Mouse (Mus musculus): ENCODE results near the gene Ncaph2. TPM values are rescaled to one million over a fixed set of nuclear protein-coding genes. Genes with fewer than 3 reads are reported as not detected.

The Ncaph2 gene
- polyA plus RNA-seq, 1 experiment from 2014 or later = 151 TPM

GRCm38 (mm10) chr15:89373762-89374248 lies 18.3 kb downstream of the Ncaph2 start, which contains the start of gene Sco2:
TSS of gene Sco2 (minus strand) at chr15:89373846.
- peak within 1 kb of the TSS; percentile 81 for H3K9ac ChIP-seq (ENCODE audit: low read depth, low read length)
- H3K27me3 ChIP-seq (ENCODE audit: control insufficient read depth, insufficient read depth, low read length) = peaks cover 29% of the 10 kb centered on the region
- H3K27ac ChIP-seq (ENCODE audit: low read depth, low read length) = peak within 1 kb of the TSS; percentile 93
- H3K4me2 ChIP-seq (replicated peaks; ENCODE audit: low read depth, low read length) = peak within 1 kb of the TSS; percentile 78
- peak within 1 kb of the TSS; percentile 66 for H3K4me3 ChIP-seq (ENCODE audit: low read length)
- H3K9me3 ChIP-seq (ENCODE audit: control insufficient read depth, low read length) = no peaks in the 10 kb centered on the region
- H3K4me1 ChIP-seq (ENCODE audit: control insufficient read depth, insufficient read depth, low read length) = peaks cover 13% of the 10 kb centered on the region; the same call in 1 of the 2 replicates
- under 1% methylated on average over 42 of the region's 42 CpGs for WGBS
- H3K36me3 ChIP-seq (ENCODE audit: control insufficient read depth, insufficient read depth, low read length) = peaks cover 38% of the 10 kb centered on the region
- peak; percentile 83 for ATAC-seq (ENCODE audit: low FRiP score, low TSS enrichment)

DNA sequence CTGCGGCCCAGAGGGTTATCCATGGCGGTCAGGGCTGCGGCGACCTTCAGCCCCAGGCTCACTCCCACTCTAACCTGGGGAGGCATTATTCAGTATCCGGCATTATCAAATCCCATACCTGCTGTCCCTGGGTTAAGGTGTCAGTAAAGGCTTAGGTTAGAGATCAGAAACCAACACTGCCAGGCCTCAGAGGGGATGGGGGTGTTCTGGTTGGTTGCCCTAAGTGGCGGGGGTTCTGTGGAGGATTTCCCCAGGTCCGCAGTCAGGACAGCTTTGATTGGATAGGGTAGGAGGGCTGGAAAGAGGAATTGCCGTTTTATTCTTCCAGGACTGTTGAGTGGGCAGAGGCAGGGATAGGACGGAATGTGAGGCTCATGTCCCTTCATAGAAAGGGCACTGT lies 18.8 kb downstream of the Ncaph2 start:
- Histone ChIP-seq H3K4me2 (replicated peaks; ENCODE audit: low read depth, low read length) (peak overlapping the region; percentile 78), H3K9ac (ENCODE audit: low read depth, low read length) (peak overlapping the region; percentile 81), H3K9me3 (ENCODE audit: control insufficient read depth, low read length) (no peaks in the 10 kb centered on the region), H3K27me3 (ENCODE audit: control insufficient read depth, insufficient read depth, low read length) (peaks cover 35% of the 10 kb centered on the region), H3K27ac (ENCODE audit: low read depth, low read length) (peak overlapping the region; percentile 93; the same call in 1 of the 2 replicates), H3K4me1 (ENCODE audit: control insufficient read depth, insufficient read depth, low read length) (peaks cover 18% of the 10 kb centered on the region; the same call in 1 of the 2 replicates), H3K4me3 (ENCODE audit: low read length) (peak overlapping the region; percentile 66), H3K36me3 (ENCODE audit: control insufficient read depth, insufficient read depth, low read length) (peaks cover 33% of the 10 kb centered on the region)
- 47% methylated on average over 9 of the region's 9 CpGs for WGBS
- ATAC-seq (ENCODE audit: low FRiP score, low TSS enrichment) = no peak

DNA sequence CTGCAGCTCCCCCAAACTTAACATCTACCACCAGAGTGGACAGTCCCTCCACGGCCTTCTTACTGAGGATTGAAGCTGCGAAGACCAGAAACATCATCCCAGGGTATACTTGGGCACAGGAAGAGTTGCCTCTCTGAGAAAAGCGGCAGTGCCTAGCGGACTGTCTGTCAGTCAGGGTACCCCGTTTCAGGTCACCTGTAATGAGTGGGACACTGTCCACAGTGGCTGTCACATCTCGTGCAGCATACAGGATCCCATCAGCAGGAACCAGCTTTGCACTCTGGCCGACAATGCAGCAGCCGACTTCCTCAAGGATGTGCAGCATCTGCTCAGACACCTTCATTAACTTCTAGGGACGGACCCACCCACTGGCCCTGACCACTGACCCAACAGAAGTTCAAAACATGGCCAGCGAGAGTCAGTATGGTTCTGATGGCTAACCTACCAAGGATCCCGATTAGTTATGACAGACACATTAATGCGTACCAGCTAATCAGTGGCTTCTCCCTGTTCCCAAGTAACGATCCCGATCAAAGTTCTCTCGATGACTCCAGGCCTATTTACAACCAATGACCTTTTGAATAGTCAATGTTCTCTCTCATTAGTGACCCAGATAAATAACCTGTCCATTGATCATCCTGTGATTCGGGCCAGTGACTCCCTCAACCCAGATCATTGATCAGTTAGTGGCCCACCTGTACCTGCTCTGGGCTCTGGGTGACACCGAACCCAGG lies 19.4 kb downstream of the Ncaph2 start:
- Histone ChIP-seq H3K9me3 (ENCODE audit: control insufficient read depth, low read length) (no peaks in the 10 kb centered on the region), H3K27ac (ENCODE audit: low read depth, low read length) (no peak overlapping the region), H3K9ac (ENCODE audit: low read depth, low read length) (no peak overlapping the region), H3K4me1 (ENCODE audit: control insufficient read depth, insufficient read depth, low read length) (peaks cover 21% of the 10 kb centered on the region; the same call in 1 of the 2 replicates), H3K36me3 (ENCODE audit: control insufficient read depth, insufficient read depth, low read length) (peaks cover 26% of the 10 kb centered on the region), H3K4me3 (ENCODE audit: low read length) (no peak overlapping the region), H3K4me2 (replicated peaks; ENCODE audit: low read depth, low read length) (no peak overlapping the region), H3K27me3 (ENCODE audit: control insufficient read depth, insufficient read depth, low read length) (peaks cover 40% of the 10 kb centered on the region)
- 91% methylated on average over 17 of the region's 17 CpGs for WGBS
- ATAC-seq (ENCODE audit: low FRiP score, low TSS enrichment) = no peak

- H3K4me1 ChIP-seq (ENCODE audit: control insufficient read depth, insufficient read depth, low read length) = peaks cover 21% of the 10 kb centered on the region; the same call in 1 of the 2 replicates
- H3K9me3 ChIP-seq (ENCODE audit: control insufficient read depth, low read length) = no peaks in the 10 kb centered on the region
- H3K36me3 ChIP-seq (ENCODE audit: control insufficient read depth, insufficient read depth, low read length) = peaks cover 16% of the 10 kb centered on the region
- H3K9ac ChIP-seq (ENCODE audit: low read depth, low read length) = no peak overlapping the region
- no peak overlapping the region for H3K27ac ChIP-seq (ENCODE audit: low read depth, low read length)
- no peak for ATAC-seq (ENCODE audit: low FRiP score, low TSS enrichment)
- peaks cover 44% of the 10 kb centered on the region for H3K27me3 ChIP-seq (ENCODE audit: control insufficient read depth, insufficient read depth, low read length)
- no peak overlapping the region for H3K4me3 ChIP-seq (ENCODE audit: low read length)
- H3K4me2 ChIP-seq (replicated peaks; ENCODE audit: low read depth, low read length) = no peak overlapping the region
- 79% methylated on average over 7 of the region's 7 CpGs for WGBS
These were observed 20.5 kb downstream of the Ncaph2 start for GRCm38 (mm10) chr15:89376040-89376439.

DNA sequence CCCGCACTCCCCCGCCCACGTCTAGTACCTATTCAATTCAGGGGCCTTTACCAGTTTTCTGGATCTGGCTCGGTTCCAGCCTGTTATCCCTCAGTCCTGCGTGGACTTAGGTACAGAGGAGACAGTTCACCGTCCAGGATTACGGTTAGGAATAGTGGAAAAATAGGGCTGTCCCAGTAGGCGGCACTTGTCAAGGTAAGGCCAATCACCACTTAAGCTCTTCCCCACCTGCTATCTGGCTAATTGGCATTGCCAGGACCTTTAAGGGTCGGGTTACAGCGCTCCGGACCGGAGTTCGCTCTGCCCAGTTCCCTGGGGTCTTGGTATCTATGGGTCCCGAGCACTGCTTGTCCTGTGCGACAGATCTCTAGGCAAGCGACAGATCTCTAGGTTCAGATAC lies 21.4 kb downstream of the Ncaph2 start, which contains the start of gene Tymp:
Tymp (minus strand) TSS at position 83 of the 400 bp plus-strand sequence.
- 17% methylated on average over 16 of the region's 16 CpGs for WGBS
- Histone ChIP-seq H3K9ac (ENCODE audit: low read depth, low read length) (no peak within 1 kb of the TSS), H3K4me2 (replicated peaks; ENCODE audit: low read depth, low read length) (0 out of 2 replicates have a peak within 1 kb of the TSS, but pooled peaks have one; percentile 5), H3K9me3 (ENCODE audit: control insufficient read depth, low read length) (no peaks in the 10 kb centered on the region), H3K4me3 (ENCODE audit: low read length) (peak within 1 kb of the TSS; percentile 4; the same call in 1 of the 2 replicates), H3K27me3 (ENCODE audit: control insufficient read depth, insufficient read depth, low read length) (peaks cover 44% of the 10 kb centered on the region), H3K36me3 (ENCODE audit: control insufficient read depth, insufficient read depth, low read length) (peaks cover 7% of the 10 kb centered on the region), H3K27ac (ENCODE audit: low read depth, low read length) (no peak within 1 kb of the TSS), H3K4me1 (ENCODE audit: control insufficient read depth, insufficient read depth, low read length) (peaks cover 21% of the 10 kb centered on the region; the same call in 1 of the 2 replicates)
- ATAC-seq (ENCODE audit: low FRiP score, low TSS enrichment) = no peak

DNA sequence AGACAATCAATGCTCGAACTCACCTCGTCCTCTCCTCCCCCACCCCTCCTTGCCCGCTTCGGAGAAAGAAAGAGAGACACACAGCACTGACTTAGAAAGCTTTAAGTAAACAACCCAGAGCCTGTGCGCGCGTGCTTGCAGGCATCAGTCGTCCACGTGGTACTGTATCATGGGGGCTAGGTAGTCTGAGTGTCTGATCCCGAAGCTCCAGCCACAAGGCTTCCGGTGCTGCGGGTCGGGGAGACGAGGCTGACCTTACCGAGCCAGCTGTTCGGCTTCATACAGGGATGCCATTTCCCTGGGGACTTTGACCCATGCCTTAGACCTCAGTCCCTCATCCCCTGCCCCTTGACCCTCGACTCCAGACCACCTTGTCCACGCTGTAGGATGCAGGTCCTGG lies 21.8 kb downstream of the Ncaph2 start:
- peak overlapping the region; percentile 4; the same call in 1 of the 2 replicates for H3K4me3 ChIP-seq (ENCODE audit: low read length)
- peaks cover 21% of the 10 kb centered on the region; the same call in 1 of the 2 replicates for H3K4me1 ChIP-seq (ENCODE audit: control insufficient read depth, insufficient read depth, low read length)

GRCm38 (mm10) chr15:89377938-89378828 lies 22.7 kb downstream of the Ncaph2 start:
- H3K27ac ChIP-seq (ENCODE audit: low read depth, low read length) = no peak overlapping the region
- peaks cover 21% of the 10 kb centered on the region; the same call in 1 of the 2 replicates for H3K4me1 ChIP-seq (ENCODE audit: control insufficient read depth, insufficient read depth, low read length)
- peak overlapping the region; percentile 43 for H3K4me3 ChIP-seq (ENCODE audit: low read length)
- peak overlapping the region; percentile 71 for H3K4me2 ChIP-seq (replicated peaks; ENCODE audit: low read depth, low read length)
- ATAC-seq (ENCODE audit: low FRiP score, low TSS enrichment) = no peak
- peaks cover 44% of the 10 kb centered on the region for H3K27me3 ChIP-seq (ENCODE audit: control insufficient read depth, insufficient read depth, low read length)
- H3K9me3 ChIP-seq (ENCODE audit: control insufficient read depth, low read length) = no peaks in the 10 kb centered on the region
- WGBS = 11% methylated on average over 46 of the region's 46 CpGs
- H3K9ac ChIP-seq (ENCODE audit: low read depth, low read length) = peak overlapping the region; percentile 28; the same call in 1 of the 2 replicates
- H3K36me3 ChIP-seq (ENCODE audit: control insufficient read depth, insufficient read depth, low read length) = no peaks in the 10 kb centered on the region

More for the DNA sequence above, 21.8 kb downstream of the Ncaph2 start:
- H3K27ac ChIP-seq (ENCODE audit: low read depth, low read length) = no peak overlapping the region
- no peak overlapping the region for H3K9ac ChIP-seq (ENCODE audit: low read depth, low read length)
- 0 out of 2 replicates have a peak overlapping the region, but pooled peaks have one; percentile 5 for H3K4me2 ChIP-seq (replicated peaks; ENCODE audit: low read depth, low read length)
- no peaks in the 10 kb centered on the region for H3K9me3 ChIP-seq (ENCODE audit: control insufficient read depth, low read length)
- peaks cover 3% of the 10 kb centered on the region for H3K36me3 ChIP-seq (ENCODE audit: control insufficient read depth, insufficient read depth, low read length)
- no peak for ATAC-seq (ENCODE audit: low FRiP score, low TSS enrichment)
- peaks cover 44% of the 10 kb centered on the region for H3K27me3 ChIP-seq (ENCODE audit: control insufficient read depth, insufficient read depth, low read length)
- WGBS = 9% methylated on average over 18 of the region's 18 CpGs

DNA sequence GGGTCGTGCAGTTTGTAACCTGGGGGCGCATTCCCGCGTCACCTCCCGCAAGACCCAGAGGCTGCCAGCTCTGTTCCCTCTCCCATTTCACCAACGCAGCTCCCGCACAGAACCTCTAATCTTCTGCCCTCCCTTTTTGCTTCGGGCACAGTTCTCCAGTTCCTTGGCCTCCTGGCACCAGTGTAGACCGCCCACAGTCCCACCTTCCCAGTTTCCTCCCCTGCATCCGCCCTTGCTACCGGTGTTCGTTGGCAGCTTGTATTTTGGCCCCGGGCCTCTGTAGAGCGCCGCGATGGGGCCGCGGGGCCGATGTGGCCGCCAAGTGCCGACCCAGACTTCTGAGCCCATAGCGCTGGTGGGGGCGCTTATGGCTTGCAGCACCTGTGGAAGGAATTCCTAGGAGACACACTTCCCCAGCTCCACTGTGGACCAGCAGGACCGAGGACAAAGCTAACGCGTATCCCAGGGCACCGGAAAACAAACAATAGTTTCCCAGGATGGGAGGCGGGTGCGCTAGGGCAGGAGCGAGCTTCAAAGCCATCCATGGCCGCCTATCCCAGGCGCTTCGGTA lies 23.4 kb downstream of the Ncaph2 start, which contains the start of gene Odf3b:
Odf3b (minus strand) TSS at position 452 of the 571 bp plus-strand sequence.
- Histone ChIP-seq H3K4me2 (replicated peaks; ENCODE audit: low read depth, low read length) (peak within 1 kb of the TSS; percentile 71), H3K4me3 (ENCODE audit: low read length) (peak within 1 kb of the TSS; percentile 43), H3K27me3 (ENCODE audit: control insufficient read depth, insufficient read depth, low read length) (peaks cover 44% of the 10 kb centered on the region), H3K9ac (ENCODE audit: low read depth, low read length) (peak within 1 kb of the TSS; percentile 28; the same call in 1 of the 2 replicates), H3K9me3 (ENCODE audit: control insufficient read depth, low read length) (no peaks in the 10 kb centered on the region), H3K27ac (ENCODE audit: low read depth, low read length) (no peak within 1 kb of the TSS), H3K4me1 (ENCODE audit: control insufficient read depth, insufficient read depth, low read length) (peaks cover 21% of the 10 kb centered on the region; the same call in 1 of the 2 replicates), H3K36me3 (ENCODE audit: control insufficient read depth, insufficient read depth, low read length) (no peaks in the 10 kb centered on the region)
- under 1% methylated on average over 33 of the region's 33 CpGs for WGBS
- no peak for ATAC-seq (ENCODE audit: low FRiP score, low TSS enrichment)

Data from kidney, embryonic 14.5 days (tissue).